Mouse (Mus musculus) bone marrow macrophage, adult 2 months (primary cell): ENCODE results near the gene Cenpu.

ENCODE experiments used
- CTCF ChIP-seq: IDR thresholded peaks from 2 replicates; pipeline ENCODE4 v1.5.1; 2012; ENCODE audit warnings: low read depth, mild to moderate bottlenecking, low read length, moderate library complexity
- POLR2A ChIP-seq: IDR thresholded peaks from 2 replicates; pipeline ENCODE4 v1.6.1; 2012; ENCODE audit warnings: mild to moderate bottlenecking, low read depth, low read length, borderline replicate concordance

DNA sequence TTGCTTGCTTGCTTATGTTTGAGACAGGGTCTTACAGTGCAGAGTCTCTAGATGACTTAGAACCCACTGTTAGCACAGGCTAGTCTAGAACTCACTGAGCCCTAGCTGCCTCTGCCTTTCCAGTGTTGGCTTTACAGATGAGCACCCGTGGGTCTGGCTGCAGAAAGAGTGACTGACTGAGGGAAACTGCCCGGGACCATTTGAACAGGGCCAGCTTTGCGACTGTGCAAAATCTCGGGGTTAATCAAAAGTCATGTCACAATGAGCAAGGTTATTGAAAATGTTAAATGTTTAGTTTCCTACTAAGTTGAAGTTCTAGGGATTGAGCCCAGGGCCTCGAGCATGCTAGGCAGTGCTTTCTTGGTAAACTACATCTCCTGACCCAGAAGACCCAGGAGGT is 6.0 kb upstream of the Cenpu start:
- TF ChIP-seq POLR2A, result no peak
- TF ChIP-seq CTCF, result no peak
